Mouse (Mus musculus): ENCODE data around the gene Tes. TPM values are rescaled to one million over a fixed set of nuclear protein-coding genes. Genes with fewer than 3 reads are reported as not detected.

Gene Tes
- total RNA-seq, 2 experiments from 2014 or later = 2.2 to 2.7 TPM

- DNase-seq = no peak
Measured at GRCm38 (mm10) chr6:17079304-17079703, 14.4 kb downstream of the Tes start.

- no peak for DNase-seq
Measured at GRCm38 (mm10) chr6:17079826-17080225, 14.9 kb downstream of the Tes start.

- DNase-seq = no peak
Measured at GRCm38 (mm10) chr6:17082238-17082637, 17.3 kb downstream of the Tes start.

- DNase-seq = no peak
Measured at GRCm38 (mm10) chr6:17082800-17083199, 17.9 kb downstream of the Tes start.

- peak; percentile 41 to 57 for DNase-seq
Measured at GRCm38 (mm10) chr6:17087485-17087884, 22.5 kb downstream of the Tes start.

GRCm38 (mm10) chr6:17097301-17097700 is 32.4 kb downstream of the Tes start:
- DNase-seq = no peak

GRCm38 (mm10) chr6:17098559-17098958 is 33.6 kb downstream of the Tes start:
- no peak for DNase-seq

GRCm38 (mm10) chr6:17099477-17100130 is 34.7 kb downstream of the Tes start:
- DNase-seq = no peak

GRCm38 (mm10) chr6:17105714-17106113 is 40.8 kb downstream of the Tes start:
- DNase-seq = peak; percentile 19 to 62

- DNase-seq = no peak
Measured at GRCm38 (mm10) chr6:17106493-17106892, 41.5 kb downstream of the Tes start.

GRCm38 (mm10) chr6:17109204-17109603 is 44.3 kb downstream of the Tes start:
- no peak for DNase-seq

- DNase-seq = no peak
Measured at GRCm38 (mm10) chr6:17110564-17111100, 45.7 kb downstream of the Tes start.

- no peak for DNase-seq
Measured at GRCm38 (mm10) chr6:17112081-17112480, 47.1 kb downstream of the Tes start.

GRCm38 (mm10) chr6:17112990-17113389 is 48.0 kb downstream of the Tes start:
- DNase-seq = no peak

- DNase-seq = no peak
Measured at GRCm38 (mm10) chr6:17114588-17114987, 49.6 kb downstream of the Tes start.

GRCm38 (mm10) chr6:17115046-17115790 is 50.3 kb downstream of the Tes start:
- DNase-seq = no peak

GRCm38 (mm10) chr6:17119521-17120232 is 54.7 kb downstream of the Tes start:
- no peak for DNase-seq

GRCm38 (mm10) chr6:17140021-17140420 is 75.1 kb downstream of the Tes start:
- no peak for DNase-seq

GRCm38 (mm10) chr6:17142577-17143359 is 77.8 kb downstream of the Tes start:
- peak in 1 of 2 experiments; percentile 7 for DNase-seq

GRCm38 (mm10) chr6:17151071-17151715 is 86.2 kb downstream of the Tes start:
- DNase-seq = no peak

- no peak for DNase-seq
Measured at GRCm38 (mm10) chr6:17152551-17152950, 87.6 kb downstream of the Tes start.
